Mouse (Mus musculus) lung, postnatal 10 days (tissue): ENCODE measurements at regions not wholly inside any gene's neighbourhood (a gene's known extent, or its start where the extent isn't known, plus 50 kb on each side); places are given as distances from the start of the nearest gene placed in this dataset.

Experiments used
- DNase-seq: peaks from one replicate; pipeline ENCODE4 v3.0.0; 2021

DNA sequence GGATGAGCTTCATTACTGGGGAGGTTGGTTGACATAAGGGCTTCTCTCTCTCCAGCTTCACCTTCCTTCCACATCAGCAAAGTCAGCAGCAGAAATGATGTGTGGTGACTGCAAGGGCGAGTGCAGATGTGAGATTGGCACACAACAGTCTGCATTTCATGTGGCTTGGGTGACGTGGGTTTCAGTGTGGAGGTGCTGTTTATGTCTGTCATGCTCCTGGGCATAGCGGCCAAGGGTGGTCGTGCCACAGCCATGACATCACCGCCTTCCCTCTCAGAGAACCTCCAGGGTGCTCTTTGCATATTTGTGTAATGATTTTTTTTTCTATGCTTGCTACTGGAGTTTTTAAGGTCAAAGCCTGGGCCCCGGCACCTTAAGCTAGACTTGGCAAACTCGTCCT is 64.0 kb downstream of the Pthlh start:
- peak; percentile 23 for DNase-seq

DNA sequence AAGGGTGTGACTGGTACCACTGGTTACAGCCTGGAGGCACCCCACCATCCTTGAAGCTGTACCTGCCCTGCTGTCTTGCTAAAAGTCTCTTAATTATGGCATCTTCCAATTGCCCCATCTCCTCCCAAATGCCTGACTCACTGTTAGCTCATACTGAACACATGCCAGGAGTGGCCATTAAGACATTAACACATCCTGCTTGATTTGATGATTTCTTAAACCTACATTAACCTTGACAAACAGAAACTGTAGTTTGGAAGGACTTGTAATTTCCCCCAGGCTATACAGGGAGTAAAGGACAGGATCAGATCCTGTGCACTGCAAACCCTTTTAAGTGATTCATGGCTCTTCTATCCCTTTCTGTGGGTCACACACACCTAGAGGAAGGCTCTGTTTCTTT is 64.6 kb downstream of the Pthlh start:
- no peak for DNase-seq

DNA sequence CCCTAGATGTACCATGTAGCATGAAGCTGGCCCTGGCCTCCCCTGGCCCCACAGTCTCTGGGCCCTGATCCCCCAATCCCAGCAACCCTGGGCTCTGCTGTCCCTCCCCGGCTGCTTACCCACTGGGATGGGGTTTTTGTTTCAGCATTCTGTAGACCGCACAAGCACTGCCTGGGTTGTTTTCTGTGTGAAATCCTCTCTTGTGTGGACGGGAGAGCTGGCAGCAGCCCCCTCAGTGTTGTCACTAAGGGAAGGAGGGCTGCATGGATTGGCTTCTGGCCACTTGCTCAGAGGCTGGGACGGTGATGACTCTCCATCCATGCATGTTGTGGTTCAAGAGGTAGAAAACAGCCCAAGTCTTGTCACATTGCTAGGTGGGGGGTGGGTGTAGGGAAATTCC is 67.6 kb downstream of the Pthlh start:
- no peak for DNase-seq

DNA sequence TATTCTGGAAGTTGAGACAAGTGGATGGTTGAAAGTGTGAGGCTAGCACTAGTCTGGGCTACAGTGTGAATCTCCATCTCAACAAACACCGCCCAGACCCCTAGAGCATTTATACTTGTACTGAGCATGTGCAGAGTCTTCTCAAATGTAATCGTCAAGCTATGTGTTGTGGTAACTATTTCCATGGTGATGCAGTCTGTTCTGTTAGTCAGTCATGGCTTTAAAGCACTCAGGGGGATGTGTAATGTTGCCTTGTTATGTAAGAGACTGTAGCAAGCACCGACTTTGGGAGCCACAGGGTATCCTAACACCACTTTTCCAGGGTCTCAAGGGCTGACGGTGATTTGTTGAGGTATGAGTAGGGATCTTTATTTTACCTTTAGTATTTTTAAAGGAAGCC is 68.7 kb downstream of the Pthlh start:
- no peak for DNase-seq

DNA sequence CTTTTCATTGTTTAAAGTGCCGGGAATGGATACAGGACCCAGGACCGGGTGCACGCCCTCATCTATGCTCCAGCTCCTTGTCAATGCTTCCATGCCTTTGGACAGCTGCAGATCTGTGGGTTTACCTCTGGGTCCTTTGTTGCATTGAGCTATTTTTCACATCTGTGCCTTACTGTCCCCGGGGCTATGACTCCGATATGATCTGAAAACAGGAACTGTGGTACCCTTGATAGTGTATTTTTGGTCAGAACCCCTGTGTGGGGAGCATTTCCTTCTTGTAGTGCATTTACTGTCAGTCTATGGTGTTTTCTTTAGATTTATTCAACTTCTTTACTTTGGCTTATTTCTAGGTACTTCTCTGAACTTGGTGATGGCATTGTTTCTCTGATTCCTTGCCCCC is 76.3 kb downstream of the Pthlh start:
- DNase-seq: no peak

DNA sequence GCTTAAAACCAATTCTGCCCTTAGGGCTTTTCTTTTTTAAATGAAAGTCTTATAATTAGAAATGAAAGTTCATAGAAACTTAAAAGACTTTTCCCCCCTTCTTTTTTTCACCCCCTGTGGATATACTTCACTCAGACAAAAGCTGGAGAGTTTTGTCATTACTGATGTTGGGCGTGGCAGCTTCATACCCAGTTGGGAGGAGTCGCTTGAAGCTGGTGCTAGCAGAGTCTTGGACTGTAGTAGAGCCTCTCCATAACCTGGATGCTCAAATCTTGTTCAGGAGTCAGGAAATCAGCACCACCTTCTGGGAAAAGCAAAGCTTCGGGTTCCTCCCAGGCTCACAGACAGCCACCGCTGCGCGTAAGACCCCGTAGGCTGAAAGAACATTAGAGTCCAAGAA is 85.7 kb downstream of the Pthlh start:
- DNase-seq: no peak

DNA sequence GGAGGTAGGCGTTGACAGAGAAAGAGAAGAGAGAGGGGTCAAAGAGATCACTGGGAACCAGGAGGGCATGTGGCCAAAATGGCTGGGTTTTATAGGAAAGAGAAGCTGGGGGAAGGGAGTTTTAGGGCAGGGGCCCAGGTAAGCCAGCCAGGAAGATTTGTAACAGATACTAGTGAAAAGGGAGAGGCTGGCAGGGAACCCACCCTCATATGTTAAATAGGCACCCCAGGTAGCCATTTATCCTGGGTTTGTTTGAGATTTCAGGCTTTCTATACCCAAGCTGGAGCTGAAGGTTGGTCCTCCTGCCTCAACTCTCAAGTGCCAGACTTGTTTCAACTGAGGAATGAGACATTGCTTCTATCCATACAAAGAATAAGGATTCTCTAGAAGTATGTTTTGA is 85.0 kb downstream of the Klhl42 start:
- no peak for DNase-seq
